Mouse (Mus musculus) CD4-positive, CD25-positive, alpha-beta regulatory T cell, adult 4 months (primary cell): ENCODE results near the gene Plxna2. TPM values are rescaled to one million over a fixed set of nuclear protein-coding genes. Genes with fewer than 3 reads are reported as not detected.

Source experiments
- ATAC-seq: one replicate; pipeline ENCODE4 v1.8.0; 2017
- polyA plus RNA-seq, 2 experiments: library from polyadenylated mRNA; unstranded; fragments of 100-300 nt; shearing (Covaris generic); gene quantifications; one replicate each; pipeline ENCODE4 v1.2.1; 2017

The Plxna2 gene
- polyA plus RNA-seq, 2 experiments from 2014 or later: not detected

DNA sequence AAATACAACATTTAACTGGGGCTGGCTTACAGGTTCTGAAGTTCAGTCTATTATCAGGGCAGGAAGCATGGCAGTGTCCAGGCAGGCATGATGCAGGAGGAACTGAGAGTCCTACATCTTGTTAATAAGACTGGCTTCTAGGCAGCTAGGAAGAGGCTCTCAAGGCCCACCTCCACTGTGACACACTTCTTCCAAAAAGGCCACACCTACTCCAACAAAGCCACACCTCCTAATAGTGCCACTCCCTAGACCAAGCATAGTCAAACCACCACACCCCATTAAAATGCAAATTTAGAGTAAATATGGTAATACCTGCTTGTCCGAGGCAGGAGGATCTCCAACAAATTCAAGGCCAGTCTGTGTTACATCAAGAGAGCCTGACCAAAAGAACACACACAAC, 156.7 kb downstream of the Plxna2 start:
- no peak for ATAC-seq

DNA sequence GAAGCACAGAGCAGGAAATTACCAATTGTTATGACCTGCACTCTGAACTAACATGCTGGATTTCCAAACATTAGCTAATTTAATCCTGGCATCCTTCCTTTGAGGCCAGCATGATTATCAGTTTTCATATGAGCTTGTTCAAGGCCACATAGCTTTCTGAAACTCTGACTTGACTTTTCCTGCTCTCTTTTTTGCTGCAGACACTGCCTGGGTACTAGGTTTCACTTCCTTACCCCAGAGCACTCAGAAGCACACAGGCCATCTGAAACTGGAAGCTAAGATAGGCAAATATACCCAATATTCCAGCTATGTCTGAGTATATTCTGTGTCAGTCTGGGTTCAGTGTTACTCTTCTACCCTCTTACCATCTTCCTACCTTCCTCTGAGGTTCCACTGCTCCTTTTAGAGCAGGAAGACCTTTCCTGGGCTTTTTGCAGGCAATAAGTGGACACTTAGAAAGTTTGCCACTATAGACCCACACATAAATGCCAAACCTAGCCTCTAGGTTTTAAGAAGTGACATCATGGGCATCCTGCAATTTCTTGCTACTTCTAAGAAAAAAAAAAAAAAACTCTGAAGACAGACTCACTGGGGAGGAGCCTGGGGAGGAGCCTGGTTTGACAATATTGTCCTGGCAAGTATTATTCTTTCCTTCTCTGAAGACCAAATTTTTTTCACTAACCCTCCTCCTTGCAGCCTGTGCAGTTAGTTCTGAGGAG, 157.8 kb downstream of the Plxna2 start:
- no peak for ATAC-seq

DNA sequence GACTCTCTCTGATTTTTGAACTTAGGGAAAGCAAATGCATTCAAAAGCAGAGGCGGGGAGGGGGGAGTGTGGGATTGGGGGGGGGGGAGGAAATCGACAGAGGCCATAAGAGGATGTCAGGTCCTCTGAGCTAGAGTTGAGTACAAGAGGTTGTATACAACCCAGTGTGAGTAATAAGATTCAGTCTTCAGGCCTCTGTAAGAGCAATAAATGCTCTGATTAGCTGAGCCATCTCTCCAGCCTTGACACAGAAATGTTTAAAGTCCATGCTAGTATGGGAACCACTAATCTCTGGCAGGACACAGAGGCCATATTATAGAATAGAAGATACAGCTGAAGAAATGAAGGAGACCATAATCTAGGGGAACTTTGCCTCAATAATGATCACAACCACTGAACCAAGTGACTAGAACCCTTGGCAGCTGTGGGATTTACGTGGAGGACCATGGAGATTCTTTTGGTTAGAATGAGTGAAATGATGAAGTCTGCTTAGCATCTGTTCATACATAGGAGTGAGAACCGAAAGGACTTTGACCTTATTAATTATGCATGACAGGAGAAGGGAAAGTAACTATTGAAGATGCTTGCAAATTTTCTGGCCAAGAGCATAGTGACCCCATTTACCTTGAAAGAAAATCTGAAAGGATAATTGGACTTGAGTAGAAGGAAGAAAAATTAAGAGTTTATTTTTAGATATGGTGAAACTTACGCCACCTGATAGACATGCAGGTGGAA, 158.7 kb downstream of the Plxna2 start:
- ATAC-seq: no peak

DNA sequence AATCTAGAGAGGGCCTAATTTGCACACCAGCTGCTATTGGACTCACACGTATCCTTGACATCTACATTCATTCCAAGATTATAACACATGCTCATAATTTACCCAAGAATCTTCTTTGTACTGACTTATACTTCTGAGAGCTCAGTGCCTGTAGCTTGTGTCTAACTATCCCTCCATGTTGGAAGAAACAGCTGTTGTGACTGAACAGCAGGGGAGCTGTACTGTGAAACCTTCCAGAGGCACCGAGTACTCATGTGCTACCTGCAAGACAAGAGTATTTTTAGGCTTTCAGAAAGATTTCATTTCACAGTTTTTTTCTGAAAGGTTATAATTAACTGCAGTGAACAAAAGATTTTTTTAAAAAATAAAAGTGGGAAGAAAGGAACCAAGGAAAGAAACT, 159.6 kb downstream of the Plxna2 start:
- no peak for ATAC-seq

DNA sequence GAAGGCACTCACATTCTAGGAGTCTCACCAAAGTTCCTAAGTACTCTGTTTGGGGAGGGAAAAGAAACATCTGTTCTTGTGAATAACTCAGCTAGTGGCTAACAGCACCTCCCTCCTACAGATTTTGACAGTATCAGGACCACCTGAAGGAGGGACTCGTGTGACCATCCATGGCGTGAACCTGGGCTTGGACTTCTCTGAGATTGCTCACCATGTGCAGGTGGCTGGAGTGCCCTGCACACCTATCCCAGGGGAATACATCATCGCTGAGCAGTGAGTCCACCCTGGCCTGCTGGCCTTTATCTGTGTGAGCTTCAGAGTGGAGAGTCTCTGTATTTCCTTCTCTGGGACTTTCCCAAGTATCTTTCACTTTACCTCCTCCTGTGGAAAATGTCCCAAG, 162.4 kb downstream of the Plxna2 start:
- ATAC-seq: no peak

DNA sequence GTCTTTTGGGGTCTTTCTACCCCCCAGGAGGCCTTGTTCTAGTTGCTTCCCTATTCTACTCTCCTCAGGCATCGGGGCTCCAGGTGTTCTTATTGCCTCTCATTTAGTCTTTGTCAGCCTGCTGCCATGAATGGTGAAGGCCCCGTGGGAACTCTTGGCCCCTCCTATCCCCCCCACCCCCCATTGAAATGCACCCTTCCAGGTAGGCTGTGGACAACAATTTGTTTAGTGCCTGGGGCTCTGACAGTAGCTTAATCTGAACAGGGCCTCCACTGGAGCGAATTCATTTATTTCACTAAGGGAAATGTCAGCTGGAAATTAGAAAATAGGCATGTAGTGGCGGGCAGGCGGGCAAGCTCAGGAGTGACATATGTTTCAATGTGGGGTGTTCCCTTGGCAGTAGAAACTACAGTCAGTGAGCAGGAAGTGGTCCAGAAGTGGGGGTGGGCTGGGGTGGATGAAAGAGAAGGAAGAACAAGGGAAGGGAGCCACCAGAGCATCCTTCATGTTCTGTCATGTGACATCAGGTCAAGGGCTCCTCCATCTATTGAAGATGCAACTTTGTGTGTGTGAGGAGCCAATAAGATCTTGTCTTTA, 162.9 kb downstream of the Plxna2 start:
- ATAC-seq: no peak

DNA sequence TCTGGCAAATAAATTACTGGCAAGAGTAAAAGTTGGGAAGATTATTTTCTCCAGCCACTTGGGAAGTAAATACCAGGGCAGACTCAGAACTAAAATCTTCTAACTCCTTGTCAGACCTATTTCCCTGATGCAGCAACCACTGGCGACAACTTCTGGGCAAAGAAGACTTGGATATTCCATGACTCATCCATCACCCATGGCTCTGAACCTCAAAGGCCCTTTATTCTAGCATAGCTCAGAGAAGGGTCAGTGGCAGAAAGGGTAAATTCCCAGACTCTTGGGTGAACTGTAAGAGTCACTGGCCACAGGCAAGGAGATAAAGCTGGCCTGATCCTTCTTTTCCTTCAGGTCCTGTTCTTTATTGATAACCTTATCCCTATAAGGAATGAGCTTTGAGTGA, 163.5 kb downstream of the Plxna2 start:
- ATAC-seq: no peak

DNA sequence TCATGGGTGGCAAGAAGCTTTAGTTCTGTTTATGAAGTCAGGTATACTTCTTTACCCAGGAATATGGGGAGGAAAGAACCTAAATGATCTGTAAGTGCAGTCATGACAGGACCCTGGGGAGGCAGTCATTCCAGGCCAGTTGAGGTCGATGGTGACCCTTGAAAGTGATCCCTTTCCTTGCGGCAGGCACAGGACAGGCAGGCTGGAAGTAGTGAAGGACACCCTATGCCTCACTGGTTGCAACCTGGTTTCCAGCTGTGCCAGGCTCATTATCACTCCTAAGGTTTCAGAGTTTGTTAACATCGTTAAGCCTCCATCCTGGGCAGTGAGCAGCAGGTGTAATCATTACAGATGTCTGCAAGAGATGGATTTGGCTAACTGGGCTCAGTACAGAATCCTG, 164.3 kb downstream of the Plxna2 start:
- ATAC-seq: no peak

DNA sequence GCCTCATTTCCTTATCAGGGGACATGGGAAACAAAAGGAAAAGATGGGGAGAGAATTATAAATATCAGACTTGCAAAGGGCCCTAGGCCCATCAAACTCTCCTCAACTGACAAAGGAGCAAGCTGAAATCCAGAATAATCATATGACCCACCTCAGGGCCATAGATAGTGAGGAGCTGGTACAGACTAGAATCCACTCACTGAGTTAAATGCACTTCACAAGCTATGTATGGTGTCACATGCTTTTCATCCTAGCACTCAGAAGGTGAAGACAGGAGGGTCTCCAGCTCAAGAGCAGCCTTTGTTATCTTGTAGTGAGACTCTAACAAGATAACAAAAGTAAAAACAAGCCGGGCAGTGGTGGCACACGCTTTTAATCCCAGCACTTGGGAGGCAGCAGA, 169.6 kb downstream of the Plxna2 start:
- no peak for ATAC-seq

DNA sequence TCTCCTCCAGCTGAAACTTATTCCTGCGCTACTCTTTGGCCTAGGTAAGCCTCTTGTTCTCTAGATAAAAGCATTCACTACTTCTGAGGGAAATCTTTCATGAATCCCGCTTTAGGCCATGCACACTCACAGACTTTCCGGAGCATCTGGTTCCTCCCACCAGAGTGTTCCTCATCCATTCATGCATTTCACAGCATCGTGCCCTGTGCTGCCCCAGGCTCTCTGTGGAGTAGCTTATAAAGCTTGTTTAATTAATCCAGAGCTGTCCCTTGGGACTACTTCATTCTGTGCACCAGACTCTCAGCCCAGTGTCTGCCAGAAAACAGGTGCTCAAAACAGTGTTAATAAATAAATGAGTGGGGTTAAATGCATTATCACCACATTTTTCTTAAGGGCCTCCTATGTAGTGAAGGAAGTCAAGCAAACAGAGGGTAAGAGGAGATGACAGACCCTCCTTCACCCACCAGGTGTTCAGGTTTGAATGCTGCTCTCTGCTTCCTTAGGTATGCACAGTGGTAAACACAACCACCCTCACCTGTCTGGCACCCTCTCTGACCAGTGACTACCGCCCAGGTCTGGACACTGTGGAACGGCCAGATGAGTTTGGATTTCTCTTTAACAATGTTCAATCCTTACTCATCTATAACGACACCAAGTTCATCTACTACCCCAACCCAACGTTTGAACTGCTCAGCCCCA, 175.4 kb downstream of the Plxna2 start:
- no peak for ATAC-seq

DNA sequence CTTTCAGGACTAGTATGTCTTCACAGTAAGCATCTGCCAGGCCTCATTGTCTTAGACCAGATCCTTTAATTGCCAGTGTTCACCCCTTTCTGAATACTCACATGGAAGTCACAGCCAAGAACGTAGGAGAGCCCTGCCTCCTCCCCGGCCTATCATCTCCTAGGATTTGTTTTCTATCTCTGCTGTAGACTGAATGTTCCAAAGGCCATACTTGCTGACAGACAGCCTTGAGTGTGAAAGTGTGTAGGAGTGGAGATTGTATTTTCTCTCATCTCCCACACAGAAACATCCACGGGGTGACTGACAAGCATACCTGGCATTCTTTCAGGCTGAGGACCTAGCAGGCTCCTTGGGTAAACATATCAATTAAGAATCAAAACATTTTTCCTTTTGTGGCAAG, 177.3 kb downstream of the Plxna2 start:
- no peak for ATAC-seq

DNA sequence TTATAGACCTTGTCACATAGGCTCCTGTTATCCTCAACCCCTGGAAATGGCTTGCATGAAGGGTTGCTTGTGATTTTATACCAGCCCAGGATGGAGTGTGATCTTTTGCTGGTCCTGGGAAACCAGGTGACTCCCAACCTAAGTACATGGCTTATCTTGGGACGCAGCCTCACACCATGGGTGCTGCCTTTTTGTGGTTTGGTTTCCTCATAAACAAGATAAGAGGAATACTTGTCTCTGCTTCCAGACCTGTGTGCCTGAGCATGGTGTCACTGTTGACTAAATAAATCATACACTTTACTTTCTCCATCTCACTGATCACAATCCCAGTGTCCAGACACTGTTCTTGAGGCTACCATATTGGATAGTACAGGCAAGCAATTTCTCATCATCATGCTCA, 179.8 kb downstream of the Plxna2 start:
- ATAC-seq: no peak

DNA sequence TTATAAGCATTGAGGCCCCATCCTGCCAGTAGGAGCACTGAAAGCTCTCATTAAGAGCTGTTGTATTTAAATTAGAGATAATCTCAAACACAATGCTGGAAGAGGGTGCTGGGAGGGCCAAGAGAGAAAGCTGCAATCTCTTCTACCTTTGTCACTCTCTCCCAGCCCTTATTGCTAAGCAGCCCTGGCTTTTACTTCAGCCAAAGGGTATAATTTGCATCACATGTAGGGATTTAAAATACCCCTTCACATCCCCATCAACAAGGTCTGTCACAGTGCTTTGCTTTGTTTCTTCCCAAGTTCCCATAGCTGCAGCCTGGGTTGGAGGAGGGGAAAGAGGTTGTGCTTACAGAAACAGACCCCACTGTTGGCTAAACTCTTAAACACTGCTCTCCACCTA, 180.5 kb downstream of the Plxna2 start:
- no peak for ATAC-seq

DNA sequence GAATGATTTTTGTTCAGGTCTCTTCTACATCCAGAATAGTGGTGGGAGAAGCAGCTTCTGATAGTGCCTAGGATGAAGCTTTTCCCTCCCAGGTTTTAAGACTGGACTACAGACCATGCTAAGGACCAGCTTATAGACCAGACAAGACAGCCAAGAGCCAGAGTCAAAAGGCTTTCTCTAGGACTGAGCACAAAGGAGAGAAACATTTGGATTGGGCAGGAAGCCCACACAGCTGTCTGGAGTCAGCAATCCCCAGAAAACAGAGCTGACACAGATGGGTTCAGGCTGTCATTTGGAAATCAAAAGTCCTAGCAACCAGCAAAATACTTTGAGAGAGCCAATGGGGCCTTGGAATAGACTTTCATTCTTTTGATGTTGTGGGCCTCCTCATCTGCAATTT, 190.2 kb downstream of the Plxna2 start:
- ATAC-seq: no peak

DNA sequence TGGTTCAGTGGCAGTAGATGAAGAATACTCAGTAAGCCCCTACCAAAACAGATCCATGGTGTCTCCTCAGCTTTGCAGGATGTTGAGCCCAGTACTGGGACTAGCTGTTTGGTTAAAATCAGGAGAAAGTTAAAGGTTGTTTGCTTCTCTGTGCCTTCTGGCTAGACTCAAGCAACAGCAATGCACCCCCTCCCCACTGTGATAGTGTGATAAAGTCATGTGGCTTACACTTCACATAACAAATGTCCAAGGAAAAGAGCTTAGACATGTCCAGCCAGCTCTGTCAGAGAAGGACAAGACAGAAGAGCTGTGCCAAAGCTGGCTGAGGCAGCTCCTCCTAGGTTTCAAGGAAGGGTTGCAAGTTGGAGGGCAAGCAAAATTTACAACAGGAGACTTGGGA, 190.7 kb downstream of the Plxna2 start:
- no peak for ATAC-seq

DNA sequence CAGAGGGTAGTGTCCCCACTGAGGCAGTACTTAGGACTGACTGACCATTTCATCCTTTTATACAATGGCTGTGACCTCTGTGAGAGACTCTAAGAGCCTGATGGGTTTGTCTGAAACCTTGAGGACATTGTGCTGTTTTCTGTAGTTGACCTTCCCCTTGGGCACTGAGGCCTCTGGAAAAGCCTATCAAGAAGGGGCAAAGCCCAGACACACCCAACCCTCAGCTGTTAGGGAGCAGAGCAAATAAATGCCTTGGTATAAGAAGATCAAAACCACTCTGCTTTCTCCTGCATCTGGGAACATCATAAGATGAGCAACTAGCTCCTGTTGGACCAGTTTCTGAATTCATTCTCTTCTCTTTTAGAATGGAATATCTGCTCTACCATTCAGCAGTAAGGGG, 191.6 kb downstream of the Plxna2 start:
- ATAC-seq: no peak

DNA sequence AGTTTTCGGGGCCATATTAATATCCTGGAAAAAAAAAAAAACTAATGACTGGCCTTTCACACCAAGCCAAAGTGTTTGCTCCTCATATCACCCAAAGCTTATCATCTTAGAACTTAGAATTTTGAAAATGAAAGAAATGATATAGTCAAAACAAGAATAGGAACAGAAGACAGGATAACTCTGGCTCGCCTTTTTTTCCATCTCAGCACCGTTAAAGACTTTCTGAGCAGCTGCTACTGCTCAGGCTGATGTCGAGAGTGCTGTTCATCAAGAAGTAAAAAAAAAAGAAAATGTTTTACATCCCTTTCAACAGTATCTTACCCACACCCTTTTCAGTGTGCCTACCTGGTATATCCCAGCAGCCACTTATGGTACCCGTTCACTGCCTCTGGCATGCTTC, 196.2 kb downstream of the Plxna2 start:
- no peak for ATAC-seq

DNA sequence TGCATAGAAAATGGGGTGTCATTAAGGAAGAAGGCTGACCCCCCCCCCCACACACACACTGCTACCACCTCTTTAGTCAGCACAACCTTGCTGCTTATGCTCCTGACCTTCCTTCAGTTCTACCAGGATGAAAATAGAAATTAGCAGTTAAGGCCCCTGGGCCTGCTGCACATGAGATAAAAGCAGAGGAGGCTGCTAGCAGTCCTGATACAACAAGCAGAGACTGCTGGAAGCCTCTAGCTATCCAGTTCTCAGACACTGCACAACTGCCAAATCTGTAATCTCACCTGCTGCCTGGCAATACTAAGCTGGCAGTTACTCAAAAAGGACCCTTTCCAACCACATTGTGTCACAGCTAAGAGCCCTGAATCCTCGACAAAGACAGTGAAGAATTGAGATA, 197.5 kb downstream of the Plxna2 start:
- ATAC-seq: no peak

DNA sequence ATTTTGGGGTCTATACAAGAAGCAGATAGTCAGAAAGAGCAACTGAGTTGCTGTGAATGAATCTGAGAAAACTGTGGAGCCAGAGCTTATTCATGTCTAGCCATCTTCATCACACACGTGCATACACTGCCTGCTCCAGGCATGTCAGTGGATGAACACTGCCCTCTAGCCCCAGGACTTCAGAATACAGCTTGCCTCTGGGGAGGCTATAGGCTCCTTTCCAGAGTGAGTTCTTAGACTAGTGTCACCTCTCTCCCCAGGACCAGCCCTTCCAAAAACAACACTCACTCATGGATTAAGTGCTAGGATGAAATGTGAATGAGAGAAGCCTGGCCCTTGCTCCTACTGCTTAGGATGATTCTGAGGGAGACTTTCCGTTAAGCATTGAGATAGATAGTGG, 198.9 kb downstream of the Plxna2 start:
- no peak for ATAC-seq

DNA sequence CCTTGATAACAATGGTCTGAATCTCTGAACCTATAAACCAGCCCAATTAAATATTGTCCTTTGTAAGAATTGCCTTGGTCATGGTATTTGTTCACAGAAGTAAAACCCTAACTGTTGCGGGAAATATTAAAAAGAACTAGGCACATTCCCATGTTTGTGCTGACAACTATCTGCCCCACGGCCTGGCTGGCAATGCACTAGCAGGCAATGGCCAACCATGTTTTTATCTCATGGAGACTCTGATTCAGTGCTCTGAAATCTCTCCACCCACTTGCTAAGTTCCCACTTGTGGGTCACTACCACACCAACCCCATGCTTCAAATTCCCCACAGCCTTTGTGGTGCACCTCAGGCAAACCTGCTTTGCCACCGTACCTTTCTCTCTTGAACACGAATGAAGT, 202.9 kb downstream of the Plxna2 start:
- no peak for ATAC-seq

DNA sequence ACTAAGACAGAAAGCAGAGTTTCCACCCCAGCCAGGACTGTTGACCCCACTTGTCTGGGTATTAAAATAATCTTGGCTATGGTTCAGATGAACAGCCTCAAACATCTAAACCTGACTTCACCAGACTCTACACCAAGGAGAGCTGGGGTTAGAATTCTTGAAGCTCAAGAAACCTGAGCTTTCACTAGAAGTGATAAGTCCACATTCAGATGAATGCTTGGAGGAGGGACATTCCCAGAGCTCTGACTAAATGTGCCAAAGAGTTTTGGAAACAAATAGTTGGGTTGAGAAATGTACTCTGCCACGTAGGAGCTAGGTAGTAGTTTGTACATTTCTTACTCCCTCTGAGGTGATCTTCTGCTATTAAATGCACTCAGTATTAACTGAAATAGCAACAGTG, 203.7 kb downstream of the Plxna2 start:
- ATAC-seq: no peak

DNA sequence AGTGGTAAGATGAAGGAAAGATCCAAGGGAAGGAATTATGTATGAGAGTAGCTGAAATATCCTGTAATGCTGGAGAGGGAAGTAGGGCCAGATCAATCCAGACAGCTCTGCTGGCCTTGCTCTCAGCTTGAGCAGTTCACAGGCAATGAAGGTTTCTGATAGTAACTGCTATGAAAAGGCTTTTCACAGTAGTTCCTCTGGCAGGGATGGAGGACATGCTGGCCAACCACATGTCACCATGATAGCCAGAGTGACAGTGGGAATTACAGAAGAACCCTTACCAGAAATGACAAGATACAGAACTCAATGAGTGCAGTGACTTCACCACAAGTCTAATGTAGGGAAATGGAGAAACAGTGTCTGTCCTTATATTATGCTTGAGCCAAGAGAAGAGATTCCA, 210.3 kb downstream of the Plxna2 start:
- ATAC-seq: no peak

DNA sequence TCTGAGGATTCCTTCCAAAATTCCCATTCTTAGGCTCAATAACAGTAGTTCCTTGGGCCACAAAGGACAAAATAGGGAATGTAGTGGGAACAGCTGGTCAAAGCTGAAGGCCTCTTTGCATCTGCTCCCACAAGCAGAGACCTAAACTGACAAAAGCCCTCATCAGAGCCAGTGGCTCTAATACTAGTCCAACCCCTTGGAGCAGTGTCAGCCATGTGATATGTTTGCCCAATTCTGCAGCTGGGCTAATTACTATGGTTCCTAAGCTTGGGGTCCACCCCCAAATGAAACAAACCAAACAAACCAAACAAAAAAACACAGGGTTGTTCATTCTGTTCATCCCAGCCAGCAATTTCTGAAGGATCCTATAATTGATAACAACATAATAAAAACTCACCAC, 217.2 kb downstream of the Plxna2 start:
- ATAC-seq: no peak

DNA sequence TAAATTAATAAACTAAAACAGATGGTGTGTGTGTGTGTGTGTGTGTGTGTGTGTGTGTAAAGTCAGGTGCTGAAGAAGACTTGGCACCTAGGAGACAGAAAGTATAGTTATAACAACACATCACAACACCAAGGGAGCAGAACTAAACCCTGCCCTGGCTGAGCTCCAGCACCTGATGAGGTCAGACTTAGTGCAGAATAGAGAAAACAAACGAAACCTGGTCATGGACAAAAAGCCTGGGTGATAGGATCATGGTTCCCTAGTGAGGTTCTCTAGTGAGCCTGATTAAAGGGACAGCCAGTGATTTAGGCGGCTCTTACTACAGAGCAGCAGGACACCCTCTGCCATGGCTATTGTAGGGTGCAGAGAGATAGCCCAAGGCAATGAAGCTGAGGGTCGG, 218.2 kb downstream of the Plxna2 start:
- no peak for ATAC-seq
